Mouse (Mus musculus) R1 (cell line): ENCODE data around the gene BC030867.
A peak's percentile ranks its signal among the peaks of the same experiment; 100 is the strongest.

Source experiments
- DNase-seq: peaks from one replicate; pipeline ENCODE4 v3.0.0-alpha.2; 2018; ENCODE audit warnings: low read depth, low spot score

The BC030867 gene

GRCm38 (mm10) chr11:102221243-102221953 lies 27.3 kb upstream of the BC030867 start:
- no peak for DNase-seq

DNA sequence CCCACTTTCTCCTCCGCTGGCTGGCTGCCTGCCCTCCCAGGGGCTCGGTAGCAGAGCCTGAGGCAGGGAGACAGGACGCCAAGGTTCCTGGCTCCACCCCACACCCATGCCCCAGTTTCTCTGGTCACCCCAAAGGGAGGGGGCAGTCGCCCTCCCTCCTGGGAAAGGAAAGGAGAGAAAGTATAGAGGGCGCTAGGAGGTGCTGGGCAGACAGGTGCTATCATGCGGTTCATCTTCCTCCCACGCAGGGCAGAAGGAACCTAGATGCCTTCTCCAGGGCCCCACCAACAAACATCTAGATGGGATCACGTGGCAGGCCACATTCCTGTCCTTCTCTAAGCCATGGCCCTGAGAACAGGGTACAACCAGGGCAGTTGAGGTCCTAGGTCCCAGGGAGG lies 26.7 kb upstream of the BC030867 start:
- DNase-seq = no peak

GRCm38 (mm10) chr11:102223166-102223565 lies 25.5 kb upstream of the BC030867 start:
- peak; percentile 73 for DNase-seq

GRCm38 (mm10) chr11:102224686-102225085 lies 24.0 kb upstream of the BC030867 start:
- DNase-seq = peak; percentile 60

- DNase-seq = no peak
Observed at GRCm38 (mm10) chr11:102225221-102225620, 23.5 kb upstream of the BC030867 start.

DNA sequence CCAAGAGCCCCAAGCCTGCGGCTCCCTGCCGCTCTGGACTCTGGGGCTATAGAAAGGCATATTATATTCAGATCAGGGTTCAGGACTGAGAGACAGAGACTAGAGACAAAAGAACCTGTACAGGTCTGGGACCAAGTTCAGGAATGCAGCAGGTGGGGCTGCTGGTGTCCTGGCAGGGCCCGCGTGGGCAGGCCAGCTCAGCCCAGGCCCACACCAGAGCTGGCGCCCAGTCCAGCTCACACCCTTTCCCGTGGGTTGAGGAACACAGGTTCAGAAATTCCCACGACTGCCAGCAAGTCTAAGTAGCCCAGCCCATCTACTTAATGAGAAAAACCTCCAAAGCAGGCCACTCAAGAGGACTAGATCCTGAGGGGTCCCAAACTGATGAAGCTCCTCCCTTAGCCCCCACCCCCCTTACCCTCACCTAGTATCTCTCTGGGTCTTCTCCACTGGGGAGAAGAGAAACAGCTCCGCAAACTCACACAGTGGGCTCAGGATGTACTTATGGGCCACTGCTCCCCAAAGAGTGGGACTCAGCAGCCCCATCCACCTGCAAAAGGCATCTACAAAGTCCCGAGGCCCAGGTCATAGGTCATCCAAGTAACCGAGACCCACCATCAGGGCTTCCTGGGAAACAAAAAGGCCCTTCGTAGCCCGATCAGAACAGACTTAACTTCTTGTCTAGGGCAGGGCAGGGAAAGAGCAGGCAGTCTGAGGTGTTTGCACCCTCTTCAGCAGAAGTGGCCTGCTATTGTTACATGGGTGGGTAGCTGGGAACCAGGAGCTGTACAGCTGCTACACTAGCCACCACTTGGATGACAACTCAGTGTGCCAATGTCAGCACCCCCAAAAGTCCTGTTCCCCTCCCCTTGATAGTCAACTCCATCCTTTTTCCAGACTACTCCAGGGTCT lies 22.4 kb upstream of the BC030867 start:
- DNase-seq = peak; percentile 37

DNA sequence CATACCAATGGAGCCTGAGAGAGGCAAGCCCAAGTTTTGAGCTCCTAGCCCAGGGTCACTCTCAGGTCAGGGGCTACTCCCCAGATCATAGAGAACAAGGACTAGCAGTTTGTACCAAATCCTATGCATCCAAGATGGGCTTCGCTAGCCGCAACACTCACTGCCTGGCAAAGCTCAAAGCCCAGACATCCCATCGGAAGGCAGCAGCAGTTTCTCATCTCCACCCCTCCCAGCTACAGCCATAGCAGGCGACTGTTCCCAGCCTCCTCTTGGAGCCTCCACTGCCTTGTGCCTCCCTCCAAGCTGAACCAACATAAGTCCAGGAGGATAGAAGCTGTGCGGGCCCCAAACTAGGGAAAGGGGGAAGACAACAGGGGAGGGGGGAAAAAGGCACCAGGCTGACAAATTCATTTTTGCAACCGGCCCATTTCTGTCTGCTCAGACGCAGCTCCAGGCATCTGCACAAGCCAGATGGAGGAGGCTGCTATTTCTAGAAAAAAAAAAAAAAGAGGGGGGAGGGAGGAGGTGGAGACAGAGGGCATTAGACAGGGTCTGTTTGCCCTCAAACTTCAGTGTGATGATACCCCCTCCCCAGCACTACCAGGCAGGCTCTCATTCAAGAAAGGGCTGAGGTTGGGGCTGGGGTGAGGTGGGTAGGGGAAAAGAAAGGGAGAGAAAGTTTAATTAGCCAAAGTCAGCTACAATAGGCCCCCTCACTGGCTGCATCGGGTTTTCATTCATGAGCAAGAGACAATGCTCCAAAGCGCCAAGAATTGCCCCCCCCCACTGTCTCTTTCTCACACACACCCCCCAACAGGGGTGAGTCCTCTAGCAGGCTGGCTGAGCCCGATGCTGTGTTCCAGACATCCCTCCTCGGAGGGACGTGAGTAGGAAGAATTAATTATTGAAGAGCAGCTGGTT lies 21.2 kb upstream of the BC030867 start:
- no peak for DNase-seq

- no peak for DNase-seq
Observed at GRCm38 (mm10) chr11:102228191-102228545, 20.5 kb upstream of the BC030867 start.

- DNase-seq = no peak
Observed at GRCm38 (mm10) chr11:102228646-102229268, 19.9 kb upstream of the BC030867 start.

DNA sequence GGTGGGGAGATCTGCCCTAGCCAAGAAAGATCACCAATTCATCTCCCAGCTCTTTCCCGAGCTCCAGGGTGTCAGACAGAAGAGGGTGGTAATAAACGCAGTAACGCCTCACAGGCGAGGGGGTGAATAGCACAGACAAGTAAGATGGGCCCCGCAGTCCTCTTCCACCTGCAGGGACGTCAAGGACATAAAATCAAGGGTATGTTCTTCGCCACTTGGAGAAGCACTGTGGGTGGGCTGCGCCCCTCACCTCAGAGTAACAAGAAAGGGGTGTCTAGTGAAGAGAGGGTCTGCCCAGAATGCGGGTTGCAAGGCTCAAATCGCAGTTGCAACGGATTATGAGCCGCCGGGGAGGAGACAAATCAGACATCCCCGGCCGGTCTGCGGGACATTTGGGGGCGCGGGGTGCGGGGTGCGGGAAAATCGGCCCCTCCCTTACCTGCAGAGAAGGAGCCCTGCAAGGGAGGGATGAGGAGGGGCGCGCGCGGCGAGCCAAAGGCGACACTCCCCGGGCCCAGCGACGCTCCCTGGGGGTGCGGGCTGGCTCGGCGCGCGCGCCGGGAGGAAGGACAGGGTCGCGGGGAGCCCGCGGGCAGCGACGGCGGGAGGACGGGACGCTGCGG lies 19.2 kb upstream of the BC030867 start:
- DNase-seq = peak; percentile 48

GRCm38 (mm10) chr11:102230006-102230741 lies 18.5 kb upstream of the BC030867 start, which contains the start of gene Hdac5:
Gene Hdac5 (minus strand): TSS chr11:102230166.
- DNase-seq = peak; percentile 99

- DNase-seq = no peak
Observed at GRCm38 (mm10) chr11:102236022-102236421, 12.7 kb upstream of the BC030867 start.

- no peak for DNase-seq
Observed at GRCm38 (mm10) chr11:102240636-102241035, 8.0 kb upstream of the BC030867 start.

- no peak for DNase-seq
Observed at GRCm38 (mm10) chr11:102241246-102241645, 7.4 kb upstream of the BC030867 start.

DNA sequence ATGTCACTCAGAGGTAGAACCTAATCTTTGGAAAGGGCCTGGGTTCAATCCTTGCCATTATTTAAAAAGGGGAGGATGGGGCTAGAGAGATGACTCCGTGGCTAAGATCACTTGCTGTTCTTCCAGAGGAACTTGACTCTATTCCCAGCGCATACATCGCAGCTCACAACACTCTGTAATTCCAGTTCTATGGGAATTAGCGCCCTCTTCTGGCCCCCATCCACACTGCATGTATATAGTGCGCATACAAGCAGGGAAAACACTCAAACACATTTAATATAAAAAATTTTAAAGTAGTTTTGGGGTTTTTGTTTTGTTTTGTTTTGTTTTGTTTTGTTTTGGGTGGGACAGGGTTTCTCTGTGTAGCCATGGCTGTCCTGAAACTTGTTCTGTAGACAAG lies 6.8 kb upstream of the BC030867 start:
- DNase-seq = peak; percentile 76

- DNase-seq = peak; percentile 70
Observed at GRCm38 (mm10) chr11:102244926-102245449, 3.7 kb upstream of the BC030867 start.

DNA sequence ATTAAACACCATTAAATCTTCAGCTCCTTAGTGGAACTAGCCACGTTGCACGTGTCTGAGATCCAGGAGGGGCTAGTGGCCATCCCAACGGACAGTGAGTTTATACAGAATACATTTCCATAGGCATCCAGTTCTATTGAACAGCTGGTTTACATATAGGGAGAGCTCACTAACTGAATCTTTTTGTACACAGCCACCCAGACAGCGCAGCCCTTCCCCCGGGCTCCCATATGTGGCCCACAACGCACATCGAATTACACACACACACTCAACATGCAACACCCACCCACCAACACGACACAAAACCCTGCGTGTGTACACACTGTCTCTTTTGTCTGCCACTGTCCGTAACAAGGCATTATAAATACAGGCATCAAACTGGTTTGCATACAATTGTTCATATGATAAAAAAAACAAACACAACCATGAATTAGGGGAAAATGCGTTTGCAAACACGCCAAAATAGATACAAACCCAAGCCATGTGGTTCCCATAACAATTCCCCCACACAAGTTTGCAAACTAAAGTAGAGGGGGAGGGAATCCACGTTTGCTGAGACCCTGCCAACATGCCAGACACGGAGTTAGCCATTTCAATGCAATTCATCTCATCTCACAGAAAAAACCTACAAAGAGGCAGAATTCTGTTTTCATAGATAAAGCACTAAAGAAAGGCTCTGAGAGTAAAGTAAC lies 3.0 kb upstream of the BC030867 start:
- DNase-seq = no peak

DNA sequence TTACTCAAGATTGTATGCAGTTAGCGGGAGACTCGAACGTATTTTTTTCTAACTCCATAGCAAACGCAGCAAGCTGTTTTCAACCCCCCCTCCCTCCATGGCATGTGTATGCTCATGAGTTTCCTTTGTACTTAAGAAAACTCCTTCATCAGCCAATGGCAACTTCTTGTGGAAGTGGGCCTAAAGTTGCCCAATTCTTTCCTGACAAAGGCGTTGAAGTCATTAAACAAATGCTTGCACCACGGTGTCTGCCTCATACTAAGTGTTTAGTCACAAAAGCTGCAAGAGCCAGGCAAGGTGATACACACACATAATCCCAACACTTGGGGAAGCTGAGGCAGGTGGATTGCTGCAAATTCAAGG lies 2.4 kb upstream of the BC030867 start:
- no peak for DNase-seq

- peak; percentile 46 for DNase-seq
Observed at GRCm38 (mm10) chr11:102246871-102247270, 1.8 kb upstream of the BC030867 start.
